Mouse (Mus musculus): ENCODE data around the gene Mgam. TPM values are rescaled to one million over a fixed set of nuclear protein-coding genes. Genes with fewer than 3 reads are reported as not detected.
"Not testable (repeated sequence)": the region's sequence is repeated elsewhere in the genome, so short reads cannot be mapped to it uniquely, and the experiment has no call there.

Gene Mgam
- total RNA-seq (2022) = under 1 TPM in 3 of 4 experiments, not detected in 1; 0.09 to 0.19 (median 0.14) TPM

DNA sequence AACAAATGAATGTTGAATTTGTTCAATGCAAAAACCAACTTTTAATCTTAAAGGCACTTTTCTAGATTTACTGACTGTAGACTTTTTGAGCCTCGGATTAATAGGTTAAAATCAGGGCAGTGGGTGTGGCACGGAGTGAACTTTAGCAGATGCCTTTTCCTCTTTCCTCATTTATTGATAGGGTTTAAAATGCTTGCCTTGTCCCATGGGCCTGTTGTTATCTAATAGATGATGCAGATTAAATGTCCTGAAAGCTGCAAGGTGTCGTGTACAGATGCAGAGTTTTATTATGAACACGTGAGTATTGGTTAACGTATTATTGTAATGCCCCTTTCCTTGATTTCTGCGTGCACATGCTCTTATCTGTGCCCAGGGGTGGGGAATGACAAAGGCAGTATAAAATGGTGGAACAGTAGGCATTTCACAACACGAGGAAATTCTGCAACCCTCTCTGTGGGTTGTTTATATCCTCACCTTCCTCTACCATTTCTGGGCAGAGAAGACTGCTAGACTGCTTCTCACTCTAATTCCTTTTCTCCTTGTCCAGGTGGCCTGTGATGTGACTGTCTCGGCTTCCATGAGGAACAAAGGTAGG, at the start of gene Mgam:
Gene Mgam, plus strand, starts transcription at position 426 of the 595 bp plus-strand sequence.
- DNase-seq (ENCODE audit: low spot score) = no peak

DNA sequence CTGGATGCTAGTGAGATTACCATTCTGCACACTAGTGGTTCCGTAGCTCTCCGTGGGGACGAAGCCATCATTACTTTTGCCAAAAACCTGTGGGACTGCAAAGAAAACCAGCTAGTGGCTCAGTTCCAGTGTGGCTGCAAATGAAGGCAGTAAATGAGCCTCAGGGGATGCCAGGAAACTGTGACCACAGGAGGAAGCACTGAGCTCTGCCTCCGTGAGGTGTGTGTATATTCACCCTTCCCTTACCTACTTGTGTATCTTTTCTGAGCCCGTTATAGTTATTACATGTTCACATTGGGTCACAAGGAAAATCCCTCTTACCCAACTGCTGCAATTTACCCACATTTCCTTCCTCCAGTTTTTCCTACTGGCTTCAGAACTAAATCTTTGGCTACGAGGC, 44.3 kb upstream of the Mgam start:
- DNase-seq (ENCODE audit: low spot score) = no peak

DNA sequence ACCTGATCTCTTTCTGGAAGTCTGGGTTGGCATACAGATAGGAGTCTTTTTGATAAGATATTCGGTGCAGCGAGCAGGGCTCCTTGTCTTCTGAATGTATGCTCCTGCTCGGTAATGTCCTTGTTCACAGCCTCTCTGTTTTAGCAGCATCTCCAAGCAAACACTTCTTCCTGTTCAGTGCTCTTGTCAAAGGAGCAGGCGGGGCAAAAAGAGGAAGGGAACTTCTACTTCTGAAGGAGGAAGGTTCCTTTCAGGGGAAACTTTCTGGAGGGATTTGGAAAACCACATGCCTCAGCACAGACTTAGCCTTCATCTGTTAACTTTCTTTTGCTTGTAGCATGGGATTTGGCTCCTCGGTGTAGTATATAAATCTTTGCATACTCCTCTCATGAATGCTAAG, 43.0 kb upstream of the Mgam start, which contains the start of gene Clec5a:
Gene Clec5a, minus strand, starts transcription at position 177 of the 400 bp plus-strand sequence.
- DNase-seq (ENCODE audit: low spot score) = no peak

DNA sequence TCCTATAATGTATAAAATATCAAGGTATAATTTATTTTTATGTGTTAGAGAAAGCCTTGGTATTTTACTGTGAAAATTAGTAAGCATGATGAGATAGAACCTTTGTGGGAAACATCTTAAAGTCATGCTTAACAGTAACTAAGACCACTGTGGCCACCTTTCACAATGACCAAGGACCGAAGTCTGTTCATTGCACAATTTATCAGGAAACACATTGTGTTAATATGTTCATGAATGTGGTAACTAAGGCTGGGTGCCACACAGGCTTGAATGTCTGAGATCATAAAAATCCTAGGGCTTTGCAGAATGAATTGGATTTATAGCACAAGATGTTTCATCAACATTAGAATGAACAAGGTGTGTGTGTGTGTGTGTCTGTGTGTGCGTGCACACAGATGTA, 40.3 kb upstream of the Mgam start:
- DNase-seq (ENCODE audit: low spot score) = no peak

DNA sequence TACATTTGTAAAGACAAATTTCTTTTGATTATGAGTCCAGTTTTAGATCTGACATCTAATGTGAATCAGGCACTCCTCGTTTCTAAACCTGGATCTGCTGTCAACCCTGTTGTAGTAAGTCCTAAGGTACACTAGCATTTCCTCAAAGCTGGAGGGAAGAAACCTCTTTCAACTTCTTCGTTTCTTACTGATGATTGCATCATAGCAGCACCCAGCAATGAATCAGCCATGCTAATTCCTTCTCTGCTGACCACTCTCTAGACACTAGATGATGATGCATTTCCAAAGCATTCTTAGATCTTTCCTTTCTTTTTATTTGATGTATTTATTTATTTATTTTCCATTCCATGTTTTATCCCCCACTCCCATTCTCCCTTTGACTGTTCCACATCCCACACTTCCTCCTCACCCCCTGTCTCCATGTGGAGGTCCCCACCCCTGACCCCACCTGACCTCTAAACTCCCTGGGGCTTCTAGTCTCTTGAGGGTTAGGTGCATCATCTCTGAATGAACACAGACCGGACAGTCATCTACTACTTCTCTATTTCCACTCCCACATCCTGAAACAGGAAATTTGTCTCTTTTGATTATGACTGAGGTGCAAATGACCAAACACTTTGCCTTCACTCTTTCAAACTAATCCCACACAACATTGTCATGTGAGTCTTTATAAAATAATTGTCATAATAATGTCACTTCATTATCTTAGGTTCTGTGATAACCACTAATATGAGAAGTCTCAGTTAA, 33.7 kb upstream of the Mgam start:
- no peak for DNase-seq (ENCODE audit: low spot score)

DNA sequence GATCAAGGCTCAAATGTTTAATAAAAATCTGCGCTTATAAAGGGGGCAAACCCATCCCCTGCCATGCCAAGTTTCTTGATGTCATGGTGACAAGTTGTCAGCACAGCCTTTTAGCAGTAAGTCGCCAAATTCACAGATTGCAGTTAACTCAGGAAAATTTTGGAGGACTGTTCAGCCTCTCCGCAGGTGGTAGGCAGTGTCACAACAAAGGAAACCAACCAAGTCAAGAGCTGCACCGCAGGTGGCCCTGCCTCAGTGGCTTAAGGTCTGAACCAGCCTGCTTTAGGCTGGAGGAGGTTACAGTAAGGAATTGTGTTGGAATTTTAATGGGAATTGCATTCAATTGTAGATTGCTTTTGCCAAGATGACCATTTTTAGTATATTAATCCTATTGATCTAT, 30.1 kb upstream of the Mgam start:
- DNase-seq (ENCODE audit: low spot score) = not testable (repeated sequence)

DNA sequence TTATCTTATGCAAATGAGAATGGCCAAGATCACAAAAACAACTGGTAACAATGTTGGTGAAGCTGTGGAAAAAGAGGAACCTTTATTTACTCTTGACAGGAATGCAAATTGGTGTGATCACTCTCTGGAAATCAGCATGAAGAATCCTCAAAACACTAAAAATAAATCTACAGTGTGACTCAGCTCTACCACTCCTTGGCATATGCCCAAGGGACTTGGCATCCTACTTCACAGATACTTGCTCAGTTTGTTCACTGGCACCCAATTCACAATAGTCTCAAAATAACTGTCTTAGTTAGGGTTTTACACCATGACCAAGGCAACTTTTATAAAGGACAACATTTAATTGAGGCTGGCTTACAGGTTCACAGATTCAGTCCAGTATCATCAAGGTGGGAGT, 21.2 kb upstream of the Mgam start:
- DNase-seq (ENCODE audit: low spot score) = peak; percentile 27

DNA sequence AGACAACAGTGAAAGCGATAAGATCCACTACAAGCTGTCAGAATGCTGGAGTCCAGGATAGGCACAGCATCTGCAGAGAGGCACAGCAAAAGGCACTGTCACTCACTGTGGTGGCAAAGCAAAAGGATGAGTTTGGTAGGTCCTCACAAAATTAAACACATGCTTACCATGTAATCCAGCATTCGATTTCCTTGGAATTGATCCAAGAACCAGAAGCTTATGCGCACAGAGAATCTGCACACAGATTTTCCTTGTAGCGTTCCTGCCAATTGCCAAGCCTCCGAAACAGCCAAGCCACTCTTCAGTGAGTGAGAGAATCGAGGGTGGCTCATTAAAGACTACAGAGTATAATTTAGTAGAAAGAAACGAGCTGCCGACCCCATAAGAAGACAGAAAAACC, 18.4 kb upstream of the Mgam start:
- DNase-seq (ENCODE audit: low spot score) = no peak

DNA sequence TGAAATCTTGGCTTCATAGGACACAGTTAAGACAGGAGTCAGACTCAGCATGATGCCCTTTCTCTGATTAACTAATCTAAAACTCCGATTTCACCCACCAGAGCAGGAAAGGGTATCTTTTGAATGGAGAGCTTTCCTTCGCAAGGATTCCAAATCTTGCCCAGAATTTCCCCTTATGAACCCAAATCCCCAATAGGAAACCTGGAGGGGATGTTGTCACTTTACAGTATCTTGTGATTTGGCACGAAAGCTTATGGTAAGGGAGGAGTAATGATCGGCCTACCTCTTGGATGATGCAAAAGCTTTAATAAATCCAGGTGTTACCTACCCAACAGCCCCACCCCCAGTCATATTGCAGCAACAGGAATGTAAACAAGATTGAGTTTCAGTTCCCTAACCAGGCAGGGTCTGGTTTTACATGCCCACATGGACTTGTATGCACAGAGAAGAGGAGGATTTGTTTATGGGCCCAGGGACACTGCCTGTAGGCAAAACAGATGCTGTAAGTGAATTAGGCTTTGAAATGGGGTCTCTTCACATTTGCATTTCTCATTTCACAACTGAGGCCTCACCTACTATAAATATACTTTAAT, 15.3 kb upstream of the Mgam start, which contains the start of gene Tas2r138:
Gene Tas2r138, minus strand, starts transcription at position 51 of the 593 bp plus-strand sequence.
- DNase-seq (ENCODE audit: low spot score) = no peak

DNA sequence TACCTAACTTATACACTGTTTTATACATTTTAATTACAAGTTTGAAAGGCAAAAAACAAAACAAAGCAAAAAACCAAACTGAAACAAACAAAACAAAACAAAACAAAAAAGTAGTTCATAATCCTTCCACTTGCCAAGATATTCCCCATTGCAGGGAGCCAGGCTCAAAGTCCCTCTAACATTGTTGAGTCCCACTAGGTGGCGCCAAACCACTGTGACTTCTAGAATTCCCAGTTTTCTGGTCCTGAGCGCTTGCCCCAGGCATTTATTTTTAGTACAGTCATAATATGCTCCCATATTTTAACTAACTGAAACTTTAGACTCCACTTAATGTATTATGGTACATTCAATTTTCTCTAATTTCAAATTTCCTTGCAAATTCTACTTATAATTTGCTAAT, 10.7 kb upstream of the Mgam start:
- peak; percentile 47 for DNase-seq (ENCODE audit: low spot score)

DNA sequence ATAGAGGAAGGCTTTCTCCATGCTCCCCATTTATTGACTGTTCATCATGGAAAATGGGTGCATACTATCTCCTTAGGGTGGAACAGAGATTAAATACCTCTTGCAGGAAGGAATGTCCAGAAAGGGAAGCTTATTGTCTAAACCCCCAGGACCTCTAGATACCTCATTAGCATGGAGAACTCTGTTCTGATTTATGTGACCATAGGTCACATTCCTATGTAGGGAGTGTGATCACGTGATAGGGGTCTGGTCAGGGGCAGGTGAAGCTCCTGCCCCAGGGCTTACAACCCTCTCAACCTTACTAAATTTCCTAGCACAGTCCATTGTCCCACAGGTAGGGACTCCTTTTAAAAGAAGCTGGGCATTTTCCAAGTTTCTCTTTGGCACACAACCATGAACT, 2.5 kb upstream of the Mgam start:
- DNase-seq (ENCODE audit: low spot score) = no peak

DNA sequence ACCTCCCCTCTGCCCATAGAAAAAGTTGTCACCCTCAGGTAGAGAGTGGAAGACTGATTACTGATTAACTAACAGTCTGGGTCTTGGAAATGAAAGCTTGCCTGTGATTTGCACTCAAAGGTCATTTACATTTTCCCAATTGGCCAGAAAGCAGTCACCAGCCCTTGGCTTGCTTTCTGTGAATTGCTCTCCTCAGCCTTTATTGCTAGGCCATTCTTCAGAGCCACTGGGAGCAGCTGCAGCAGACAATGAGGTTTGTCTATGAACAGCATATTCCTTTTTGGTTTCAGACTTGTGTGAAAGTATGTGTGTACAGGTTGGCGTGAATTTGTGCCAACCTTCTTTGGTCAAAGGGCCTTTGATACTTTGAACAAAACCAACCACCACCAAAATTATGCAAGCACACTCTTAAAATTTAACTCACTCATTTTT, 6.0 kb downstream of the Mgam start:
- no peak for DNase-seq (ENCODE audit: low spot score)

DNA sequence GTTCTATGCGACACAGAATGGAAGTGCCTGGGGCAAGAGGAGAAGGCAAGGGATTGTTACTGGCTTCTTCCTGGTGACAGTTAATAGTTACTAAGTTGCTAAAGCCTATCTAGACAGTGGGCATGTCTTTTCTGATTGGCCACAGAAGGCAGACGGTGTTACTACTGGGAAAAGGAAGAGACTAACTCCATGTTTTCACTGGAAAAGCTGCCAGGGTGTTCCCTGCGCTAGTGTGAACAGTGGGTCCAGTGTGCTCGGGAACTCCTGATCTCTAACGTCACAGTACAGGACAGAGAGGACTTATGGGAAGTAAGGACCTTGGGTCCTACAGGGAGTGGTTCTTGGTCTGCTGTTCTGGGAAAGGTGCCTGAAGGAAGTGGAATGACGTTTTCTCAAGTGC, 6.9 kb downstream of the Mgam start:
- DNase-seq (ENCODE audit: low spot score) = no peak

DNA sequence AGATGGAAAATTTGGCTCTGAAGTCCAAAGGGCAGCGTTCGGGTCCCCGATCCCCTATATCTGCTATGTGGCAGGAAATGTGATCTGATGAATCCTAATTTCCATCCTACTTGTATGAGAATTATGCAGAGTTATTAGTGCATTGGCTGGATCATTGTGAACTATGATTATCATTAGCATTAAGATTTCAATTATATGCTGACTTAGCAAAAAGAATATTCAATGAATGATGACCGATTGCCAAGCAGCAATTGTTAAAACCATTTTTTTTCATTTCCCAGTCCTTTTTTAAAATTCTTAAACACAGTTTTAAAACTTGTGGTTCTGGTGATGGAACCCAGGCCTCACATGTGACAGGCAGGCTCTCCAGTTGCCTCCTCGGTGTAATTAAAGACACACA, 9.1 kb downstream of the Mgam start:
- DNase-seq (ENCODE audit: low spot score) = no peak

DNA sequence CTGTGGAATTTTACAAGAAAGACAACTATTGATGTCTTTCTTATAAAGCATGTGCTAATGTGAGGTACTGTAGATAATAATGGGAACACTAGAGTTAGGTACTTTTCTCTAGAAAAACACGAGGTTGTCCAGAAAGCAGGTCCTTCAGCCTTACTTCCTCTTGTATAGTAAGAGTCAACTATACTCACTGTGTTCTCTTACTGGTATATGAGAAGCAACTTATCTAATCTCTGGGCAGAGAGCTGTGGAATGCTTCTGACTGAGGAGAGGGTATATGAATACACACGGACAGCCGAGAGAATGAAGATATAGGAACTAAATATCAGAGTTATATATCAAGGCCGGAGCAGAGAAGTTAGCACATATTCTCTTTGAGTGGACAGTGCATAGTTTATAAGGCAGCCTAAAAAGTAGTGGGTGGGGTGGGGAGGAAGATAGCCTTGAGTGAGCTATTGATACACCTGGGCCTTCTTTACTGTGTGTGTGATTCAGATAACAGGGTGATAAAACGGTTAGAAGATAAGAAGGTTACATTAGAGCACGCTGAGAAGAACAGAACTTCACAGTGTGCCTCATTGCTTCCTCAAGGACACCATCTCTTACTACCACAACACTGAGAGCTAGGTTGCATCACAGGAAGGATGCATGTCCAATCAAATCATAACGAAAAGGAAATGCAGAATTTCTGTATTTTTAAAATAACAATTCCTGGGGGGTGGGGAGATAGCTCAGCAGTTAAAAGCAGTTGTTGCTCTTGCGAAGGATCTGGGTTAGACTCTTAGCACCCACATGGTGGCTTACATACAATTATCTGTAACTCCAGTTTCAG, 12.3 kb downstream of the Mgam start:
- no peak for DNase-seq (ENCODE audit: low spot score)

DNA sequence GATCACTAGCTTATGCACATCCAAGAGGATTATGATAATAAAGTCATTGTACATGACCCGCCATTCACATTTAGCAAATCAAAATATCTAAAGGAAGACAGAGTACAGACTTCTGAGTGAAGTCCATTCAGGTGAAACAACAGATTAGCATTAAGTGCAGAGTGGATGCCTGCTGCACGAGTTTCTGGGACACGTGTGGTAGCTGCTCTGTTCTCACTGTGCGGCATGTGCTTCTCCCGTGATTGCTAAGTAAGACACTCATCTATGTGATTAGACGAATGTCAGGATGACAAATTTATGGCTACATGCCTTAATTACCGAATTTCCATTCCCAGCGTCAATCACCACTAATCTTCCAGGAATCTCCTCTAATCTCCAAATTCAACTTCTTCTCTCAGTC, 17.1 kb downstream of the Mgam start:
- no peak for DNase-seq (ENCODE audit: low spot score)

DNA sequence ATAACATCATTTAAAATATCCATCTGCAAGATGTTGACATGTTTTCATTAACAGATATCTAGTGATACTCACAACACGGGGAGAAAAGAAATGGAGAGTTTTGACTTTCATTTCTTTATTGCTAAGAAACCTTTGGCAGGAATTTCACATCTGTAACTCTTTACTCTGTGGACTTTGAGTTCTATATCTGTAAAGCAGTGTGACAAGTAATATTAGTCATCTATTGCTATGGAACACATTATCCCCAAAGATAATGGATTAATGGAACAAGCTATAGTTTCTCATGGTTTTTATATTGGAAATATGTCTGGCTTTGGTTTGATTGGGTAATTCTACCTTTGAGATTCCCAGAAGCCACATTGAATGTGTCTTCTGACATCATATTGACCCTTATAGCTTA, 22.3 kb downstream of the Mgam start:
- DNase-seq (ENCODE audit: low spot score) = no peak

DNA sequence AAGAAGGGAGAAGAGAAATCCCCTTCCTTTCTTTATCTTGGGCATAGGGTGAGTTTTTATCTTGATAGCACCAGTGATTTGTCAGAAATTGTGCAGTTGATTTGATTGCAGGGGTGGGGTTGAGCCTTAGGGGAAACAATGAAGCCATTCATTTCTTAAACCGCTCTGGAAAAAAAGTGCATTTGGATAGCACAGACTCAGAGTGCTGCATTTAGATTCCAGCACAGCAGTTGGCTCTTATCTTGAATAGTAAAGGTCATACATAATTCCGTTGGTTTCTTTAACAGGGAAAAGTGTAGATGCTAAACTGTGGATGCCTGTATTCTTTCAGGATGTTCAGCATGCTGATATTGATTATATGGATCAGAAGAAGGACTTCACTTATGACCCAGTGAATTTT, 32.3 kb downstream of the Mgam start:
- DNase-seq (ENCODE audit: low spot score) = no peak

DNA sequence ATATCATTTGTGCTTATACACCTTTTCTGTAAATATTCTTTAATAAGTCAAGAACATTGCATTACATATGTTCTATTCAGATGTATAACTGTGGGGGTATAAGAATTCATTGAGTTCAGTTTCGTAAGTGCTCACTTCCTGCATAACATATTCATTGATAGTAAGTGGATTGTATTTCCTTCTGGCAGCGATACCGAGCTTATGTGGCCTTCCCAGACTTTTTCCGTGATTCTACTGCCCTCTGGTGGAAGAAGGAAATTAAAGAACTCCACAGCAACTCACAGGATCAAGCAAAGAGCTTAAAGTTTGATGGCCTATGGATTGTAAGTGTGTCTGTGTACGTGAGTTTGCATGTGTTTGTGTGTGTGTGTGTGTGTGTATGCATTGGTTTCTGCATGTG, 60.5 kb downstream of the Mgam start:
- peak; percentile 55 for DNase-seq (ENCODE audit: low spot score)

DNA sequence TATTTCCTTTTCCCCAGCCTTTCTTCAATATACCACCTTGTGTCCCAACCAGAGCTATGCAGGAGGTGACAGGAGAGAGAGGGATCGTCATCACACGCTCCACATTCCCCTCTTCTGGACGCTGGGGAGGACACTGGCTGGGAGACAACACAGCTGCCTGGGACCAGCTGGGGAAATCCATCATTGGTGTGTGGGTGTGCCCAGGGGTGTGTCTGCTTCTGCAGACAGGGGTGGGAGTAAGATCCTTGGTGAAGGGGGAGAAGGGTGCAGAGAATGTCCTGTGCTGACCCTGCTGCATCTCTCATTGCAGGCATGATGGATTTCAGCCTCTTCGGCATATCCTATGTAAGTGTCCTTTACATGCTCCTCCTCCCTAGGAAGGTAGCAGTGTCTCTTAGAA, 63.4 kb downstream of the Mgam start:
- not testable (repeated sequence) for DNase-seq (ENCODE audit: low spot score)

DNA sequence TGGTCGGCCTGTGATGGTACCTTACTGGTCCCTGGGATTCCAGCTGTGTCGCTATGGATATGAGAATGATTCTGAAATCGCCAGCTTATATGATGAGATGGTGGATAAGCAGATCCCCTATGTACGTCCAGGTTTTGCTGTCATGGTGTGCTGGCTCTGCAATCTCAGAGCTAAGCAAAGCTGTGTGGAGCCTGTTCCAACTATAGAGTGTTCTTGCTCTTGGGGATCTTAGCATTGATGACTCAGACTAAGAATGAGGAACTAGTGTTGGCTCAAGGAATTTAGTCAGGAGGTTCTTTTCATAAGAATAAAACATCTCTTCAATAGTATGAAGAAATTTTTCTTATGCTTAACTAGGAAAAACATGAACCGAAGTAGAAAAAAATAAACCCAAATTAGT, 84.9 kb downstream of the Mgam start:
- DNase-seq (ENCODE audit: low spot score) = not testable (repeated sequence)

DNA sequence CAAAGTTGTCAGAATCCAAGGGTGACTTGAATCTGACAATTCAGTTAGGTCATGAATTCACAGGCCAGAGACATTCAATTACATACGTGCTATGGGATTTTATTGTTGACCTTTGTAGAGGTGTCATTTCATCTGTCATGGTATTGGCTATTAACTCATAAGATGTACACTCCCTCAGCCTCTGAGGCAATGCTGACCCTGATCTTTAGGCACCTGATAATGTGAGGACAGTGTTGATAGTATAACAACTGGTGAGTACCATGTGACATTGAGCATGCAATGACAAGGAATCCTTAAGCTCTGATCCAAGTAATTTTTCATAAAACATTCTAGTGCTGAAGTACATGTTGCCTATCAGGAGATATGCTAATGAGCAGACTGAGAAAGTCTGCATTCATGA, 87.1 kb downstream of the Mgam start:
- DNase-seq (ENCODE audit: low spot score) = no peak

All from heart, adult 8-10 months (tissue).